Comparison of ENCODE assay signal across 22 mouse cellular contexts in genomic region chr3:48658386-48658785, GRCm38 (mm10).
"Had no signal": no experiment of that assay in that cellular context is flagged by ENCODE, and none has a peak within 500 bp of the region (broad histone marks: within the 10 kb centered on the region; RNA-seq: fewer than 3 reads in every experiment).

No protein-coding gene starts in this region.

- H3K36me3 ChIP-seq: limb, embryonic 12.5 days; limb, embryonic 15.5 days; midbrain, embryonic 12.5 days; midbrain, embryonic 15.5 days; neural tube, embryonic 12.5 days; neural tube, embryonic 15.5 days had no signal

- H3K27me3 ChIP-seq: limb, embryonic 12.5 days; limb, embryonic 15.5 days; midbrain, embryonic 12.5 days; midbrain, embryonic 15.5 days; neural tube, embryonic 12.5 days; neural tube, embryonic 15.5 days had no signal

- ATAC-seq: liver, postnatal 0 days; lung, postnatal 0 days; midbrain, embryonic 15.5 days had no signal

- H3K9me3 ChIP-seq: limb, embryonic 12.5 days; limb, embryonic 15.5 days; midbrain, embryonic 12.5 days; midbrain, embryonic 15.5 days; neural tube, embryonic 12.5 days; neural tube, embryonic 15.5 days had no signal

- H3K4me3 ChIP-seq: limb, embryonic 12.5 days; limb, embryonic 15.5 days; midbrain, embryonic 12.5 days; midbrain, embryonic 15.5 days; neural tube, embryonic 12.5 days; neural tube, embryonic 15.5 days had no signal

- DNase-seq: kidney, postnatal 14 days; kidney, postnatal 4 days; left cerebral cortex, postnatal 4 days; liver, postnatal 0 days; lung, embryonic 14.5 days; right cerebral cortex, adult 18-20 months; right cerebral cortex, postnatal 14 days; right cerebral cortex, postnatal 4 days; thymus, adult 2 months; thymus, postnatal 14 days; thymus, postnatal 4 days had no signal

- H3K4me2 ChIP-seq: limb, embryonic 12.5 days; limb, embryonic 15.5 days; liver, embryonic 11.5 days; lung, embryonic 14.5 days; midbrain, embryonic 12.5 days; midbrain, embryonic 15.5 days; neural tube, embryonic 12.5 days; neural tube, embryonic 15.5 days had no signal

- H3K9ac ChIP-seq: limb, embryonic 12.5 days; limb, embryonic 15.5 days; liver, embryonic 14.5 days; liver, postnatal 0 days; lung, embryonic 14.5 days; midbrain, embryonic 12.5 days; midbrain, embryonic 15.5 days; neural tube, embryonic 12.5 days; neural tube, embryonic 15.5 days had no signal

- H3K27ac ChIP-seq: limb, embryonic 12.5 days; limb, embryonic 15.5 days; liver, embryonic 14.5 days; macrophage; midbrain, embryonic 12.5 days; midbrain, embryonic 15.5 days; neural tube, embryonic 12.5 days; neural tube, embryonic 15.5 days; stomach, postnatal 0 days had no signal

- H3K4me1 ChIP-seq: limb, embryonic 12.5 days; limb, embryonic 15.5 days; midbrain, embryonic 12.5 days; midbrain, embryonic 15.5 days; neural tube, embryonic 12.5 days; neural tube, embryonic 15.5 days had no signal
